Mouse (Mus musculus): Measurements from ENCODE around the gene Wrap53. TPM values are rescaled to one million over a fixed set of nuclear protein-coding genes. Genes with fewer than 3 reads are reported as not detected.

The Wrap53 gene
- total RNA-seq, 2 experiments from 2014 or later: 7.7 to 18.4 TPM

DNA sequence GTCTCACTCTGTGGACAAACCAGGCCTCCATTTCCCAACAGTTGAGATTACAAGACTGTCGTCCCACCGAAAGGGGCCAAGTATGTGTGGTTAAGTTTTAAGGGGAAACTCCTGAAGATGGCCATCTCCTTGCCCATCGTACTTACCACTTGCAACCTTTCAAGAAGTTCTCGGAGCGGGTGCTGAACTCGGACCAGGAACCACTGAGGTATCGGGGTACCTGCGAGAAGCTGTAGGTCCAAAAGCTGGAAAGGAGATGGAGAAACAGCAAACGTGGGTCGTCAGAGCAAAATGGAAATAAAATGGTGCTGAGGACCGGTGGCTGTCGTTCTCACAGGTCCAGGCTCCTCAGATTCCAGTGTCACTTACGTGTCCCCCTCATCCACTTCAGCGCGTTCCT is 1.8 kb downstream of the Wrap53 start:
- ATAC-seq (replicated peaks; ENCODE audit: low FRiP score, poor library complexity, severe bottlenecking): no peak

GRCm38 (mm10) chr11:69576307-69576706 is 3.7 kb downstream of the Wrap53 start:
- ATAC-seq (replicated peaks; ENCODE audit: low FRiP score, poor library complexity, severe bottlenecking): no peak

- 0 out of 2 replicates have a peak, but pooled peaks have one; percentile 31 for ATAC-seq (replicated peaks; ENCODE audit: low FRiP score, poor library complexity, severe bottlenecking)
These were observed 4.8 kb downstream of the Wrap53 start for GRCm38 (mm10) chr11:69575220-69575619.

DNA sequence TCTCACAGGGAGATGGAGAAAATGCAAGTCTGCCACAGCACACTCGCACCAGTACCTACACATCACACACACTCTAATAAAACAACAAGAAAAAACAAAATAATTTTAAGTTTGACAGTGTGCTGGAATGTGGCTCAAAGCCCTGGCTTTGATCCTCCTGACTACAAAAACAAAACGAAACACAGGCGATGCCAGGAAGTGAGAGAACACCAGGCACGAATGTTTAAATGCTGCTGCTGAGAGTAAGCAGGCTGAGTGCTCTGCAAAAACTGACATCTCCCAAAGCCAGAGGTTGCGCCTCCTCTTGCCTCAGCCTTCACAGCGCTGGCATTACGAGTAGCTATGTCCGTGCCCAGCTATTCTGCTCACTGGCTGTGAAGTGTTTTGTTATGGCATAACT is 14.9 kb downstream of the Wrap53 start:
- no peak for ATAC-seq (replicated peaks; ENCODE audit: low FRiP score, poor library complexity, severe bottlenecking)

DNA sequence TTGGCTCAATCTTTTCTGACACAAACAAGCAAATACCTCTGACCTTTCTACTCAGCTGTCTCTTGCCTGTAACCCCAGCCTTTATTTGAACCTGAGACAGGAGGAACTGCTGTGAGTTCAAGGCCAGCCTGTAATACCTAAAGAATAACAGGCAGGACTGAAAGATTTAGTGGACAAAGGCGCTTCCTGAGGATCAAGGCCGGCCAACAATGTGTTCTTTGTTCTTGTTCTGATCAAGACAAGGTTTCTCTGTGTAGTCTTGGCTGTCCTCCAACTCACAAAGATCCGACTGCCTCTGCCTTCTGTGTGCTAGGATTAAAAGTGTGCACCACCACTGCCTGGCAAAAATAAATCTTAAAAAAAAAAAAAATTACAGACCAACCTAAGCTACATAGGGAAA is 15.7 kb downstream of the Wrap53 start:
- no peak for ATAC-seq (replicated peaks; ENCODE audit: low FRiP score, poor library complexity, severe bottlenecking)

- no peak for ATAC-seq (replicated peaks; ENCODE audit: low FRiP score, poor library complexity, severe bottlenecking)
These were observed 16.7 kb downstream of the Wrap53 start for GRCm38 (mm10) chr11:69563373-69563772.

GRCm38 (mm10) chr11:69560896-69561854 is 18.9 kb downstream of the Wrap53 start:
- no peak for ATAC-seq (replicated peaks; ENCODE audit: low FRiP score, poor library complexity, severe bottlenecking)

GRCm38 (mm10) chr11:69559851-69560765 is 19.9 kb downstream of the Wrap53 start, which contains the start of gene Efnb3:
Gene Efnb3 (minus strand): TSS chr11:69560205.
- ATAC-seq (replicated peaks; ENCODE audit: low FRiP score, poor library complexity, severe bottlenecking): no peak

GRCm38 (mm10) chr11:69559183-69559582 is 20.9 kb downstream of the Wrap53 start:
- no peak for ATAC-seq (replicated peaks; ENCODE audit: low FRiP score, poor library complexity, severe bottlenecking)

DNA sequence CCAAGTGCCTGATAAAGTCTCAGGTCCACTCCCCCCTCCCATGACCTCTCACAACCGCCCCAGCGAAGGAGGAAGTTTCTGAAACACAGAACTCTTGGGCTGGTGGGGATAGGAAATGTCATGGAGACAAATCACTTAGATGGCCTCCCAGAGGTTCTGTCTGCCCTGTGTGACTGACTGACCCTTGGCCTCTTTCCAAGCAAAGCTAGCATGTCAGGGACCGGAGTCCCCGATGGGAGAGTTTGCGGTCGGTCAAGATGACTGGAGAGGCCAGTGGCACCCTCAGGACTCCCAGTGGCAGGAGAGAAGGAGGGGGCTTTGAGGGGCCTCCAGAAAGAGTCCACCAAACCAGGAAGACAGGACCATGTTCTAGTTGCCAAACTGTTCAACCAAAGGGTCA is 21.3 kb downstream of the Wrap53 start:
- no peak for ATAC-seq (replicated peaks; ENCODE audit: low FRiP score, poor library complexity, severe bottlenecking)

DNA sequence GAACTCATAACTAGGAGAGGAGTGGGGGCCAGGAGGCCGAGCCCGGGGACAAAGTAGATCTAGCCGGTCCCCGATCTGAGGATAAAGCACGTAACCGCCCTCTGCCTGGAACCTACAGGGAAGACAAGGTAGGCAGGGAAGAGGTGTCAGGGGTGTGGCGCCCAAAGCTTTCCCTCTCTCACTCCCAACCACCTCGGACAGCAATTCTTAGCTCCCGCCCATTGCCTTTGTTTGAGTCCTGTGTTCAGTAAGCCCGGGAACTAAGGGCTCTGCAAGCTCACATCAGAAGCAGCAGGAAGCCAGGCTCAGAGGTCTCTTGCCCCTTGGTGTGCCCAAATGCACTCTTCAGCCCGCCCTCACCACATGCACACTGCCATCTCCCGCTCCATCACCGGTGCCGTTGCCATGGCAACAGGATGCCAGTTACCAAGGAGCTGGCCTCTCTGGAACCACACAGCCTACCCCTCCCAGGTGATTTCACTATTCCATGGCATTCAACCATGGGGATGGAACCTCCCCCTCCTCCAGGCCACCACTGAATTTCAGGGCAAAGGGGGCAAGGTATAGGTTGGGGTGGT is 22.6 kb downstream of the Wrap53 start:
- no peak for ATAC-seq (replicated peaks; ENCODE audit: low FRiP score, poor library complexity, severe bottlenecking)

DNA sequence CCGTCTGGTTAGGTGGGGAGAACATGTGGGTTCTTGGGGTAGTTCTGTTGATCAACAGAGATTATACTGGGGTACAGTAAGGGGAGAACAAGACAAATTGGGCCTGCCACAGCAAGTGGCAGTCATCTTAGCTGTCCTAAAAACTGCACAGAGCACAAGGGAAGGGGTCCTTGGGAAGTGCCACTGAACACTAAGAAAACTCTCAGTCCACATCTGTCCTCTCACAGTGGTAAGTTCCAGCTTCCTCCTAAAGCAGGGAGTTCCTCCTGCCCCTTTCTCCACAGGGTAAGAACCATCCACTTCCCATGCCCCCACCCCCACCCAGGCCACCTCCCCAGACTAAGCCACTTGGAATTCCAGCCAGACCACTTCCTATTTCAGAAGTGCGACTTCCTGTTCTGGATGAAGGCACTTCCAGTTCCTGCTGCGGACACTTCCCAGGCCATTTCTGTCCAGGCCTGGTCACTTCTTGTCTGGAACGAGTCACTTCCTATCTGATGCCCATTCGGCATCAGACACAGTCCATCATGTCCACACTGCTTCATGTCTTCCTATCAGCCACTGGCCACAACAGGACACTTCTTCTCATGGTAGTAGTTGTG is 25.4 kb downstream of the Wrap53 start:
- no peak for ATAC-seq (replicated peaks; ENCODE audit: low FRiP score, poor library complexity, severe bottlenecking)

DNA sequence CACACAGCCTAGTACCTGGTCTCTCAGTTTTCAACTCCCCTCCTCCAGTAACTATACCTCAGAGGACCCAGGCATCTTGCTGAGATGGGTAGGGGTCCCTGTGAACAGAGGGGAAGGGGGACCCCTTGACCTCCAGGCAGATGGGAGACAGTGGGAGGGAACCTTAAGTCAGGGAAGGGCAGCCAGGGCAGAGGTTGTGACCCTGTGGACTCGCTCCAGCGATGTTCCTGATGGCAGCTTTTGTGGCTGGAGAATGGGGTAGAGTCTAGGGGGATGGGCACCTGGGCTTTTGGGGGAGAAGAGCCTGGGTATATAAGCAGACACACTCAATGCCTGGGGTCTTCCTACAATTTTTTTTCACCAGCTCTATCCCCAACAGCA is 26.7 kb downstream of the Wrap53 start:
- ATAC-seq (replicated peaks; ENCODE audit: low FRiP score, poor library complexity, severe bottlenecking): no peak

GRCm38 (mm10) chr11:69552622-69553340 is 27.3 kb downstream of the Wrap53 start:
- ATAC-seq (replicated peaks; ENCODE audit: low FRiP score, poor library complexity, severe bottlenecking): no peak

- ATAC-seq (replicated peaks; ENCODE audit: low FRiP score, poor library complexity, severe bottlenecking): no peak
These were observed 28.7 kb downstream of the Wrap53 start for GRCm38 (mm10) chr11:69551310-69551709.

DNA sequence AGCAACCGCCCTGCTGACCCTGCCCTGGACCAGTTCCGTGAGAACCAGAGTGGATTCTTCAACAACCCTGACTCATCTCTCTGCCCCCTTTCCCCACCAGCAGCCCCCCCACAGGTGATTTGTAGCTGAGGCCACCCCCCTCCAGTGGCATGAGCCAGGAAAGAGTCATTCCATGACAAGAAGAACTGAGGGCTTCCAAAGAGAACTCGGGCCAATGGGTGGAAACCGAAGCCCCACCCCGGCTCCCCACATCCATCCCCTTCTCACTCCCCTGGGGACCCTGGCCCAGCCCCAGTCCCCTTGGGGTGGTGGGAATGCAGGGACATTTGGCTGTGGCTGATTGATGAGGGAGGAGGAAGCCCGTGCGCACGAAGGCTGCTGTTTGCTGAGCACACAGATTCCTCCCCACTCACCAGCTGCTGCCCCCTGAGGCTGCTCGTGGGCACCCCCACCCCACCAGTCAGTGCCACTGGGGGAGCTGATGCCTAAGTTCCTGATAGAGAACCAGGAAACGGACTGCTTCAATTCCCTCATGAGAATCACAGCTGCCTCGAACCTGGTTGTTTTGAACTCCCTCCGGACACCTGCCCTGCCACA is 30.9 kb downstream of the Wrap53 start, which contains the start of gene Dnah2:
Gene Dnah2, minus strand, starts transcription at position 51 of the 597 bp plus-strand sequence.
- ATAC-seq (replicated peaks; ENCODE audit: low FRiP score, poor library complexity, severe bottlenecking): no peak

DNA sequence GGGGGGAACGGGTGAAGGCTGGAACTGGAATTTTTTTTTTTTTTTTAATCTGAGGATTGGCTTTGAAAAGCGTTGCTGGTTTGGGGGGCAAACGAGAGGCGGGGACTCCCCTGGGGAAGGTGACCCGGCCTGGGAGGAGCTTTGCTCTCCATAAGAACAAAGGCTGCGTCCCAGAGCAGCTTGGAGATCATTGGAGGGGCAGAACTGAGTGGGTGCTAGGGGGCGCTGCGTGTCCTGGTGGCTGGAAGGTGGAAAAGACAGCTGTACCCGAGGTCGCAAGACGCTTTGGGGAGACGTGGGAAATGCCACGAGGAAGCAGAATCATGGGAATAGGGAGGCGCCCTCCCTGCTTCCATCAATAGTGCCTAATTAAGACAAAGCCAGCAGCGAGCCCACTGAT is 33.0 kb downstream of the Wrap53 start:
- no peak for ATAC-seq (replicated peaks; ENCODE audit: low FRiP score, poor library complexity, severe bottlenecking)

DNA sequence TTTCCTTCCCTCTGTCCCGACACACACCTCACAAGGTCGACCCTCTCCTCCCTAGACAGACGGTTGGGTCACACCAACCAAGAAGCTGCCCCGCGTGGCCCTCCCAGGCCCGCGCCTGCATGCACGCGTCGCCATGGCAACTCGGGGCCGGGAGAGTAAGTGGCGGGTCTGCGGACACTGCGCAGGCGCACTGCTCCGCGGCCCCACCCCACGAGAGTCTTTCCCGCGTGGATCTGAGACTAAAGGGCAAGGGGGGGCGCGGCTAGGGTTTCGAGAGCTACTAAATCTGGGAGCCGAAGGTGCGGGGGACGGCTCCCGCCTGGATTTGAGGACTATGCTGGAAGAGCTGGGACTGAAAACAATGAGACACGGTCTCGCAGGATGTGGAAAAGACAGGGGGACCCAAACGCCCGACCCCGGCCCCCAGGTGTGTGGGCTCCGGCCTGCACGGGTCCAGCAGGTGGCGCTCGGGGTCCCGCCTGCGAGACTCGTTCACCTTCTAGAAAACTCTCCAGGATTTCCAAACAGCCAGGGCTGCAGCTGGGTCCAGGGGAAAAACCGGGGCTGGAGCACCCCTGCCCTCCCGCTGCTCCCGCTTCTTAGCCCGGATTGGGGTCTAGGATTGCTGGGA is 33.5 kb downstream of the Wrap53 start:
- ATAC-seq (replicated peaks; ENCODE audit: low FRiP score, poor library complexity, severe bottlenecking): 0 out of 2 replicates have a peak, but pooled peaks have one; percentile 15
